Mouse (Mus musculus) right cerebral cortex, postnatal 36 days (tissue): ENCODE results near the gene Rgs9.

Experiments
- DNase-seq, 2 experiments: peaks; one replicate each; pipeline ENCODE4 v3.0.0; 2022; ENCODE audit warnings: low spot score in 2 of 2, mixed read lengths in 1 of 2

Rgs9 gene

DNA sequence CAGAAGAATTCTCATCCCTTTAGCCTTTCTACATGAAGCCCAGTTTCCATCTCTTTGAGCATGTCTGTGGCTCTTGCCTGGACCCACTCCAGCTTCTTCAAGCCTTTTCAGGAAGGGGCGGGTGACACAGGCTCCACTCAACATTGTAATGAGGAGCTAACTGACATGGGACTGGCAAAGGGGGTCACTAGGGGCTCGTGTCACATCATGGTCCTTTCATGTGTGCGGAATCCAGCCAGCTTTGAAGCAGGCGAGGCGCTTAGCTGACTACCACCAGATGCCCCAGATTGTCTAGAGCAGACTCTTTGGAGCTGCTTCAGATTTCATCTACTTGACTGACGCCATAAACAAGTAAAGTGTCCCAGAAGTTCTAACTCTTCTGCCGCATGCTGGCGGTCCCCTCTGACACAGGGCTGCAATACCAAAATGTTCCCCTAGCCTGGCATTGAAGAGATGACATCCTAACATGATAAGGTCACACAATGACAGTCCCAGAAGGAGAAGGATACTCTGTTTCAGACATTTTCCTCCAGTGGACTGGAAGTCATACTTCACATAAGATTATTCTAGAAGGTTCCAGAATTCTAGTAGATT lies 122.5 kb downstream of the Rgs9 start:
- DNase-seq, result no peak
